Mouse (Mus musculus): ENCODE data around the gene Taar7a. TPM values are rescaled to one million over a fixed set of nuclear protein-coding genes. Genes with fewer than 3 reads are reported as not detected.

The Taar7a gene
- not detected in 2 replicates for polyA plus RNA-seq (2015; fragmentation: Nextera tagmentation; extraction: Ambion mirVana)

- no peak within 1 kb of the TSS for H3K4me2 ChIP-seq
- no peaks in the 10 kb centered on the region for H3K36me3 ChIP-seq
- H3K27ac ChIP-seq: no peak within 1 kb of the TSS
- H3K4me3 ChIP-seq: no peak within 1 kb of the TSS
- 91% methylated on average over 3 of the region's 3 CpGs for WGBS
- H3K27me3 ChIP-seq: no peaks in the 10 kb centered on the region
- no peak for ATAC-seq (ENCODE audit: low FRiP score)
- no peak within 1 kb of the TSS for H3K9ac ChIP-seq
- H3K4me1 ChIP-seq (replicated peaks): no peaks in the 10 kb centered on the region
- no peaks in the 10 kb centered on the region for H3K9me3 ChIP-seq
Measured at GRCm38 (mm10) chr10:23993381-23993780, at the start of gene Taar7a. Gene Taar7a (minus strand): TSS chr10:23993481.

- H3K36me3 ChIP-seq: no peaks in the 10 kb centered on the region
- no peak for ATAC-seq (ENCODE audit: low FRiP score)
- no peaks in the 10 kb centered on the region for H3K4me1 ChIP-seq (replicated peaks)
- no peak overlapping the region for H3K27ac ChIP-seq
- no peaks in the 10 kb centered on the region for H3K27me3 ChIP-seq
- H3K9me3 ChIP-seq: no peaks in the 10 kb centered on the region
- no peak overlapping the region for H3K4me3 ChIP-seq
- no peak overlapping the region for H3K9ac ChIP-seq
- WGBS: 71% methylated on average over 2 of the region's 2 CpGs
- no peak overlapping the region for H3K4me2 ChIP-seq
Measured at GRCm38 (mm10) chr10:24040120-24040869, 47.0 kb upstream of the Taar7a start.

- H3K4me1 ChIP-seq (replicated peaks): no peaks in the 10 kb centered on the region
- H3K27ac ChIP-seq: no peak within 1 kb of the TSS
- H3K4me2 ChIP-seq: no peak within 1 kb of the TSS
- no peak within 1 kb of the TSS for H3K9ac ChIP-seq
- 91% methylated on average over 2 of the region's 2 CpGs for WGBS
- H3K27me3 ChIP-seq: no peaks in the 10 kb centered on the region
- no peak for ATAC-seq (ENCODE audit: low FRiP score)
- H3K36me3 ChIP-seq: no peaks in the 10 kb centered on the region
- no peaks in the 10 kb centered on the region for H3K9me3 ChIP-seq
- H3K4me3 ChIP-seq: no peak within 1 kb of the TSS
Measured at GRCm38 (mm10) chr10:24037314-24037713, 44.0 kb upstream of the Taar7a start, which contains the start of gene Taar7e. Gene Taar7e (plus strand): TSS chr10:24037614.

GRCm38 (mm10) chr10:24031347-24031746 lies 38.1 kb upstream of the Taar7a start:
- Histone ChIP-seq H3K9me3 (no peaks in the 10 kb centered on the region), H3K27ac (no peak overlapping the region), H3K4me3 (no peak overlapping the region), H3K4me1 (replicated peaks) (no peaks in the 10 kb centered on the region), H3K27me3 (no peaks in the 10 kb centered on the region), H3K4me2 (no peak overlapping the region), H3K36me3 (no peaks in the 10 kb centered on the region), H3K9ac (no peak overlapping the region)
- no peak for ATAC-seq (ENCODE audit: low FRiP score)

- no peaks in the 10 kb centered on the region for H3K4me1 ChIP-seq (replicated peaks)
- no peaks in the 10 kb centered on the region for H3K36me3 ChIP-seq
- no peak within 1 kb of the TSS for H3K4me2 ChIP-seq
- no peaks in the 10 kb centered on the region for H3K27me3 ChIP-seq
- no peak within 1 kb of the TSS for H3K4me3 ChIP-seq
- no peak for ATAC-seq (ENCODE audit: low FRiP score)
- H3K27ac ChIP-seq: no peak within 1 kb of the TSS
- no peak within 1 kb of the TSS for H3K9ac ChIP-seq
- no peaks in the 10 kb centered on the region for H3K9me3 ChIP-seq
Measured at GRCm38 (mm10) chr10:24026922-24027321, 33.6 kb upstream of the Taar7a start, which contains the start of gene Taar7d. Gene Taar7d (plus strand): TSS chr10:24027222.

- Histone ChIP-seq H3K27me3 (no peaks in the 10 kb centered on the region), H3K4me3 (no peak overlapping the region), H3K4me1 (replicated peaks) (no peaks in the 10 kb centered on the region), H3K27ac (no peak overlapping the region), H3K4me2 (no peak overlapping the region), H3K36me3 (no peaks in the 10 kb centered on the region), H3K9me3 (no peaks in the 10 kb centered on the region), H3K9ac (no peak overlapping the region)
- ATAC-seq (ENCODE audit: low FRiP score): no peak
- WGBS: 94% methylated on average over 1 of the region's 1 CpGs
Measured at GRCm38 (mm10) chr10:24008143-24008542, 14.9 kb upstream of the Taar7a start.

- H3K4me1 ChIP-seq (replicated peaks): no peaks in the 10 kb centered on the region
- no peaks in the 10 kb centered on the region for H3K27me3 ChIP-seq
- WGBS: 62% methylated on average over 2 of the region's 2 CpGs
- H3K27ac ChIP-seq: no peak overlapping the region
- H3K9me3 ChIP-seq: no peaks in the 10 kb centered on the region
- H3K36me3 ChIP-seq: no peaks in the 10 kb centered on the region
- H3K4me2 ChIP-seq: no peak overlapping the region
- ATAC-seq (ENCODE audit: low FRiP score): no peak
- no peak overlapping the region for H3K9ac ChIP-seq
- H3K4me3 ChIP-seq: no peak overlapping the region
Measured at GRCm38 (mm10) chr10:24007034-24007433, 13.8 kb upstream of the Taar7a start.

- Histone ChIP-seq H3K9ac (no peak overlapping the region), H3K27ac (no peak overlapping the region), H3K36me3 (no peaks in the 10 kb centered on the region), H3K27me3 (no peaks in the 10 kb centered on the region), H3K4me1 (replicated peaks) (no peaks in the 10 kb centered on the region), H3K4me2 (no peak overlapping the region), H3K9me3 (no peaks in the 10 kb centered on the region), H3K4me3 (no peak overlapping the region)
- 88% methylated on average over 1 of the region's 1 CpGs for WGBS
- ATAC-seq (ENCODE audit: low FRiP score): no peak
Measured at GRCm38 (mm10) chr10:24006442-24006841, 13.2 kb upstream of the Taar7a start.

GRCm38 (mm10) chr10:23999639-24000038 lies 6.4 kb upstream of the Taar7a start, which contains the start of gene Taar7b:
Gene Taar7b (plus strand): TSS chr10:23999939.
- no peaks in the 10 kb centered on the region for H3K27me3 ChIP-seq
- no peak for ATAC-seq (ENCODE audit: low FRiP score)
- H3K4me1 ChIP-seq (replicated peaks): no peaks in the 10 kb centered on the region
- 93% methylated on average over 1 of the region's 1 CpGs for WGBS
- H3K36me3 ChIP-seq: no peaks in the 10 kb centered on the region
- no peaks in the 10 kb centered on the region for H3K9me3 ChIP-seq
- H3K27ac ChIP-seq: no peak within 1 kb of the TSS
- H3K4me3 ChIP-seq: no peak within 1 kb of the TSS
- no peak within 1 kb of the TSS for H3K9ac ChIP-seq
- H3K4me2 ChIP-seq: no peak within 1 kb of the TSS

- Histone ChIP-seq H3K4me2 (no peak overlapping the region), H3K27me3 (no peaks in the 10 kb centered on the region), H3K36me3 (no peaks in the 10 kb centered on the region), H3K4me1 (replicated peaks) (no peaks in the 10 kb centered on the region), H3K9ac (no peak overlapping the region), H3K4me3 (no peak overlapping the region), H3K9me3 (no peaks in the 10 kb centered on the region), H3K27ac (no peak overlapping the region)
- 83% methylated on average over 5 of the region's 5 CpGs for WGBS
- no peak for ATAC-seq (ENCODE audit: low FRiP score)
Measured at GRCm38 (mm10) chr10:23986419-23986818, 6.9 kb downstream of the Taar7a start.

GRCm38 (mm10) chr10:23985546-23985945 lies 7.7 kb downstream of the Taar7a start, which contains the start of gene Taar6:
Gene Taar6 (minus strand): TSS chr10:23985646.
- Histone ChIP-seq H3K36me3 (no peaks in the 10 kb centered on the region), H3K27ac (no peak within 1 kb of the TSS), H3K4me2 (no peak within 1 kb of the TSS), H3K4me3 (no peak within 1 kb of the TSS), H3K9me3 (no peaks in the 10 kb centered on the region), H3K27me3 (no peaks in the 10 kb centered on the region), H3K9ac (no peak within 1 kb of the TSS), H3K4me1 (replicated peaks) (no peaks in the 10 kb centered on the region)
- ATAC-seq (ENCODE audit: low FRiP score): no peak
- WGBS: 76% methylated on average over 8 of the region's 8 CpGs

GRCm38 (mm10) chr10:23978901-23979705 lies 14.2 kb downstream of the Taar7a start:
- H3K27ac ChIP-seq: no peak overlapping the region
- WGBS: 45% methylated on average over 16 of the region's 16 CpGs
- no peaks in the 10 kb centered on the region for H3K4me1 ChIP-seq (replicated peaks)
- H3K9ac ChIP-seq: no peak overlapping the region
- H3K9me3 ChIP-seq: no peaks in the 10 kb centered on the region
- no peaks in the 10 kb centered on the region for H3K27me3 ChIP-seq
- no peak overlapping the region for H3K4me2 ChIP-seq
- ATAC-seq (ENCODE audit: low FRiP score): peak; percentile 89
- no peak overlapping the region for H3K4me3 ChIP-seq
- H3K36me3 ChIP-seq: no peaks in the 10 kb centered on the region

All from hindbrain, embryonic 13.5 days (tissue).